Mouse (Mus musculus) testis, adult 2 months (tissue): Measurements from ENCODE around the gene Srpk2.

Experiments
- CTCF ChIP-seq: fragments of 200-500 bp; IDR thresholded peaks from 2 replicates; pipeline ENCODE4 v1.5.1; 2012; ENCODE audit warnings: low read depth, mild to moderate bottlenecking, inconsistent platforms, low read length, moderate library complexity; ENCODE audit not compliant: control insufficient read depth, insufficient read depth, insufficient replicate concordance
- POLR2A ChIP-seq: fragments of 200-500 bp; IDR thresholded peaks from 2 replicates; pipeline ENCODE4 v1.6.1; 2012; ENCODE audit warnings: low read depth, mild to moderate bottlenecking, inconsistent platforms, low read length, moderate library complexity; ENCODE audit not compliant: control insufficient read depth

DNA sequence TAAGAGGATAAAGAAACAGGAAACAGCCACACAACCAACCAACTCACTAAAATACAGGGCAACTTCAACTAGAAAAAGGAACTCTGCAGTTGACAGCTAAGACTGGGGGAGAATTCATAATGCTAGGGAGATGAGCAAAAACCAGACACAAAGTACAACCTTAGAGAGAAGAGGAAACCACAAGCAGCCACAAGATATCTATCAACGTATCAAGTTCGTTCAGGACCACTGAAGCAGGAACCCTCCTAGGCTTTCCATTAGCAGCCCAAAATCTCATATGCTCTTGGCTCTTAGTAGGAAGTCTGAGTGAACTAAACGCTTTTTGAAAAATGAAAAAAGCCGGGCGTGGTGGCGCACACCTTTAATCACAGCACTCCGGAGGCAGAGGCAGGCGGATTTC lies 47.1 kb downstream of the Srpk2 start:
- no peak for TF ChIP-seq CTCF
- no peak for TF ChIP-seq POLR2A
